Mouse (Mus musculus) ES-E14 (cell line): Measurements from ENCODE around the gene Cmpk1. TPM values are rescaled to one million over a fixed set of nuclear protein-coding genes. Genes with fewer than 3 reads are reported as not detected.

ENCODE experiments used
- DNase-seq: peaks from one replicate; pipeline ENCODE4 v3.0.0-alpha.2; 2013; ENCODE audit warnings: low read depth, low spot score
- H3K27ac ChIP-seq: 2 replicates; pipeline ENCODE4 v1.5.1; 2012; ENCODE audit warnings: low read depth, mild to moderate bottlenecking, low read length, moderate library complexity, mixed read lengths; ENCODE audit not compliant: poor library complexity, insufficient read depth, severe bottlenecking
- H3K36me3 ChIP-seq: 2 replicates; pipeline ENCODE4 v1.6.1; 2012; ENCODE audit warnings: mild to moderate bottlenecking, low read length, moderate library complexity, mixed read lengths; ENCODE audit not compliant: control insufficient read depth, poor library complexity, insufficient read depth, severe bottlenecking
- H3K4me1 ChIP-seq, 2 experiments: fragments of 150-350 bp in 1 of 2; sonication (generic) in 1 of 2; 2 replicates each; pipeline ENCODE4 v1.6.1; 2012; ENCODE audit warnings: low read length in 2 of 2, mild to moderate bottlenecking in 1 of 2, mixed read lengths in 1 of 2; ENCODE audit not compliant: control insufficient read depth in 2 of 2, insufficient read depth in 2 of 2, poor library complexity in 1 of 2
- H3K4me3 ChIP-seq, 2 experiments: fragments of 150-350 bp in 1 of 2; sonication (generic) in 1 of 2; 2 replicates each; pipeline ENCODE4 v1.5.1; 2012; ENCODE audit warnings: low read length in 2 of 2, low read depth in 1 of 2, mild to moderate bottlenecking in 1 of 2, mixed read lengths in 1 of 2; ENCODE audit not compliant: insufficient read depth in 1 of 2, poor library complexity in 1 of 2, severe bottlenecking in 1 of 2
- H3K9ac ChIP-seq: 2 replicates; pipeline ENCODE4 v1.6.1; 2012; ENCODE audit warnings: low read depth, mild to moderate bottlenecking, low read length, mixed read lengths; ENCODE audit not compliant: poor library complexity, insufficient read depth, severe bottlenecking
- H3K9me3 ChIP-seq: fragments of 150-350 bp; sonication (generic); 2 replicates; pipeline ENCODE4 v1.6.1; 2012; ENCODE audit warnings: low read depth, mild to moderate bottlenecking, low read length; ENCODE audit not compliant: control insufficient read depth, insufficient read depth
- CHD2 ChIP-seq: IDR thresholded peaks from 2 replicates; pipeline ENCODE4 v1.6.1; 2014; ENCODE audit warnings: mild to moderate bottlenecking, low read depth, low read length, inconsistent platforms
- HCFC1 ChIP-seq: IDR thresholded peaks from 2 replicates; pipeline ENCODE4 v1.6.1; 2012; ENCODE audit warnings: low read length, inconsistent platforms, borderline replicate concordance; ENCODE audit not compliant: insufficient read depth
- MAFK ChIP-seq: IDR thresholded peaks from 2 replicates; pipeline ENCODE4 v1.6.1; 2014; ENCODE audit warnings: mild to moderate bottlenecking, low read depth, low read length, inconsistent platforms; ENCODE audit not compliant: insufficient read depth
- ZC3H11A ChIP-seq: IDR thresholded peaks from 2 replicates; pipeline ENCODE4 v1.6.1; 2012; ENCODE audit warnings: low read depth, mild to moderate bottlenecking, inconsistent platforms, low read length, borderline replicate concordance
- ZNF384 ChIP-seq: IDR thresholded peaks from 2 replicates; pipeline ENCODE4 v1.6.1; 2012; ENCODE audit warnings: low read depth, low read length, inconsistent platforms
- in situ Hi-C, 2 experiments: fragments of 600-800 bp; cut with MboI; formaldehyde crosslinking; loops; one replicate each; pipeline ENCODE4 v1.15.1; 2025; ENCODE audit warnings: low sequenced_read_pairs in 2 of 2, inconsistent platforms in 1 of 2; ENCODE audit not compliant: unreplicated experiment in 2 of 2
- total RNA-seq: library from RNA; depleted of rRNA; stranded (reverse); fragments of 300-350 nt; gene quantifications from 2 replicates; pipeline ENCODE4 v1.2.3, GENCODE M21; 2012; rRNA removed

Gene Cmpk1
- 14.2 and 24.5 TPM in 2 replicates for total RNA-seq

DNA sequence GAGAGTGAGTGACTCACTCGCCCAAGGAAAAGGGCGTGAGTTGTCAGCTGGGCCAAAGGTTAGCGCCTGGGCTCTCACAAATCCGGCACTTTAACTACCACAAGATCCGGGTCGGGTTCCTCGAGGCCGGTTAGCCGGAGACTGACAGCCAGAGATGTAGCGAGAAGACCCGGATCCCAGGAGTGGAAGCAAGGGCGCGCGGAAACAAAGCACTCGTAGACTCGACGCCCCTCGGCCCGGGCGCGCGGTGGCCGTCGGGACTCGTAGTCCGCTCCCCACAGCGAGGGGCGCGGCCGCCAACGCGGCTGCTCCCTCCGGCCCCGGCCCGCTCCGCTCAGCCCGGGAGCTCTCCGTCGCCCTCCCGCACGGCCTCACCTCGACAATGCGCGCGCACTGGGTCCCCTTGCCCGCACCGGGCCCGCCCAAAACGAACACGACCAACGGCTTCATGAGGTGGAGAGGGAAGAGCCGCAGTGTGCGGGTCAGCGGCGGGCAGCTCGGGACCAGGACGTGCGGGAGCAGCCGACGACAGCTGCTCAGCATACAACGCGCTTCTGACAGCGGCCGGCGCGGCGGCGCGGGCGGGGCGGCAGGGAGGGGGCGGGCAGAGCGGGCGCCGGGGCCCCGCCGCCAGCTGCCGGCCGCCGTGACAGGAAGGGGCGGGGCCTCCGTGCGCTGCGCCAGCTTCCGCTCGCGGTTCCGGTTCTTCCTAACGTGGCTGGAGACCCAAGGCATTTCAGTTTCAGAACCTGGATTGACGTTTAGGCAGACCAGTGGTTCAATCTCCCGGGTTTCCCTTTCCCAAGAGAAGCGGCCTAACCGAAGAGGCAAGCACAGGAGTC, at the start of gene Cmpk1:
TSS of gene Cmpk1 (minus strand) at position 651 of the 842 bp plus-strand sequence.
- Histone ChIP-seq H3K27ac (peak within 1 kb of the TSS; percentile 88), H3K36me3 (no peaks in the 10 kb centered on the region), H3K9me3 (no peaks in the 10 kb centered on the region), H3K9ac (peak within 1 kb of the TSS; percentile 89), H3K4me1 (no peaks in the 10 kb centered on the region; a peak in 1 of 4 replicates), H3K4me3 (peak within 1 kb of the TSS; percentile 84 to 96)
- in situ Hi-C loops = no loop called here
- DNase-seq = peak; percentile 49
- peak; percentile 87 for TF ChIP-seq HCFC1
- TF ChIP-seq ZNF384 = no peak

DNA sequence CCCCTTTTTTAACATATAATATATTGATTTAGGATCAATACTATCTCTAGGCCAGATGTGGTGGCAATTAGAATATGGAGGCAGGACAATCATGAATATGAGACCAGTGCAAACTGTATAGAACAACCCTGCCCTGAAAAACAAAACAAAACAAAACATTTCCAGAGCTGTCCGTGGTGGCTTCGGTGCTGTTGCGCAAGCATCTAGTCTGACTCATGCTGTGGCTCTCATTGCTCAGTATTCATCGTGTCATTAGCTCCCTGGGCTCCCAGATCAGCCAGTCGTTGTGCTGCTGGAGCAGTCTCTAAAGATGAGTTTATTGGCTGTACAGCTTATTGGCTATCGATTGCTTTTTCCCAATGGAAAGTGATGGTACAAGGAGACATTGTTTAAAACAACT, 48.0 kb upstream of the Cmpk1 start:
- no peak overlapping the region for H3K9ac ChIP-seq
- H3K36me3 ChIP-seq = peaks cover 7% of the 10 kb centered on the region
- no peak overlapping the region for H3K27ac ChIP-seq
- TF ChIP-seq ZNF384 (no peak), HCFC1 (no peak), ZC3H11A (no peak), CHD2 (no peak), MAFK (no peak)
- no peak overlapping the region for H3K4me3 ChIP-seq
- DNase-seq = no peak
- in situ Hi-C loops = no loop called here
- no peaks in the 10 kb centered on the region for H3K4me1 ChIP-seq
- H3K9me3 ChIP-seq = no peaks in the 10 kb centered on the region

DNA sequence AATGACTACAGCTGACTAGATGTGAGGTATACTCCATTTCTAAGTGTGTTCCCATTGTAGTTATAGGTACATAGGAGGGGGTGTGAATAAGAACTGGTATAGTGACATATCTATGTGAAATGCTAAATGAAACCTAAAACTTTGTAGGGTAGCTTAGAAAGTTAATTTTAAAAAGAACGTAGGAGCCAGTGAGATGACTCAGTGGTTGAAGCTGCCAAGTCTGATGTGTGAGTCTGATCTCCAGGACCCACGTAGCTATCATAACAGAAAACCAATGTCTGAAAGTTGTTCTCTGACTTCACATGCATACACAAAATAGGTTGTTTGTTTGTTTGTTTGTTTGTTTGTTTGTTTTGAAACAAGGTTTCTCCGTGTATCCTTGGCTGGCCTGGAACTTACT, 33.0 kb upstream of the Cmpk1 start:
- DNase-seq = no peak
- no peak overlapping the region for H3K4me3 ChIP-seq
- no peak for TF ChIP-seq ZNF384
- peaks cover 8% of the 10 kb centered on the region for H3K36me3 ChIP-seq
- in situ Hi-C loops = no loop called here
- no peaks in the 10 kb centered on the region for H3K9me3 ChIP-seq
- H3K4me1 ChIP-seq = no peaks in the 10 kb centered on the region
- H3K27ac ChIP-seq = no peak overlapping the region
- H3K9ac ChIP-seq = no peak overlapping the region

DNA sequence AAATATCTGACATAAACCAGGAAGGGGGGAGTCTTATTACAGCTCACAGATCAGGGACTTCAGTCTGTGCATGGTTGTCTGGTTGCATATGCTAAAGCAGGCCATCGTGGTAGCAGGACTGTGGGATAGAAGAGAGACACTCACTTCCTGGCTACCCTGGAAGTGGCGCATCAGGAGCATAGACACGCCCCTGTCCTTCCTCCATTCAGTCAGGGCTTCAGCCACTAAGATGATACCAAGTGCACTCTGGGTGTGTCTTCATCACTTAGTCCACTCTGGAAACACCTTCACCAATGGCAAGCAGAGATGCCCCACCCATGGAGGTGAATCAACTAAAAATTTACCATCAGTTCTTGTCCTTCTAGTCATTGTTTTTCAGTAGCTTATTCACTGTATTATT, 27.2 kb upstream of the Cmpk1 start:
- no peak overlapping the region for H3K4me3 ChIP-seq
- H3K36me3 ChIP-seq = peaks cover 3% of the 10 kb centered on the region
- in situ Hi-C loops = no loop called here
- no peak for DNase-seq
- no peak overlapping the region for H3K9ac ChIP-seq
- H3K9me3 ChIP-seq = no peaks in the 10 kb centered on the region
- H3K4me1 ChIP-seq = no peaks in the 10 kb centered on the region
- TF ChIP-seq CHD2 (no peak), MAFK (no peak), ZC3H11A (no peak), ZNF384 (no peak), HCFC1 (no peak)
- H3K27ac ChIP-seq = no peak overlapping the region

DNA sequence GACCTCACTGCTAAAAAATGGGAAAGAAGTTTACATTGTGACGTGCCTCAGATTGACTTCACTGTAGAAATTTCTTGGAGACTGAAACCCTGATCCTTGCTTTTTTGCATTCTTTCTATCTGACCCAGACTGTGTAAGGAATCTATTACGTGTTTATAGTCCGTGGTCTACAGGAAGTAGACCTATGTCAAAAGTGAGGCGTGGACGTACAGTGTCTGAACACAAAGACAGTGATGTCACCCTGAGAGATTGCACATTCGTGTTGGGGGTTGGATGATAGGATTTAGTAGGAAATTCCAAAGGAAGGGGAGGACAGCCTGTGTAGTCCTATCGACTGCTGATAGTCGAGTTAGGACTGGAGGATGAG, 13.4 kb upstream of the Cmpk1 start:
- H3K27ac ChIP-seq = peak overlapping the region; percentile 49; the same call in 1 of the 2 replicates
- in situ Hi-C loops = no loop called here
- H3K9ac ChIP-seq = peak overlapping the region; percentile 91
- no peak for DNase-seq
- no peak for TF ChIP-seq CHD2
- no peak for TF ChIP-seq HCFC1
- no peak for TF ChIP-seq ZNF384
- H3K4me1 ChIP-seq = 0 out of 4 replicates have a peak, but pooled peaks cover 0 to 3% of the 10 kb centered on the region in 2 experiments
- H3K4me3 ChIP-seq = peak overlapping the region; percentile 88 to 90
- H3K36me3 ChIP-seq = no peaks in the 10 kb centered on the region
- H3K9me3 ChIP-seq = no peaks in the 10 kb centered on the region
